Mouse (Mus musculus): ENCODE results near the gene Tmem222.

Gene Tmem222

DNA sequence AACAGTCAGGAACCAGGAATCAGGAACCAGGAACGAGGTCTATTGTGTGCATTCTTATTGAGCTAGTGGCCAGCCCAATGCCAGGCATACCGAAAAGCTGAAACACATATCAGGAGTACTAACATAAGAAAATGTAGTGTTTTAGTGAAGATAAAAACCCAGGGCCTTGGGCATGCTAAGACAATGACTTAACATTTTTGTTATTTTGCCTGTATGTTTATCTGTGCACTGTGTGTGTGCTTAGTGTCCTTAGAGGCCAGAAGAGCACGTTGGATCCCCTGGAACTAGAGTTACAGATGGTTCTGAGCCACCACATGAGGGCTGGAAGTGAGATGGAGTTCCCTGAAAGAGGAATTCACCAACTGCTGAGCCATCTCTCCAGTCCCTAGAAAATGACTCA is 7.7 kb upstream of the Tmem222 start:
- no peak for DNase-seq (ENCODE audit: low spot score)

- DNase-seq (ENCODE audit: low spot score), result no peak
These were observed 5.1 kb upstream of the Tmem222 start for GRCm38 (mm10) chr4:133282656-133283055.

GRCm38 (mm10) chr4:133281951-133282481 is 4.4 kb upstream of the Tmem222 start:
- no peak for DNase-seq (ENCODE audit: low spot score)

- no peak for DNase-seq (ENCODE audit: low spot score)
These were observed 3.9 kb upstream of the Tmem222 start for GRCm38 (mm10) chr4:133281513-133281912.

GRCm38 (mm10) chr4:133278482-133278881 is 890 bp upstream of the Tmem222 start:
- DNase-seq (ENCODE audit: low spot score), result no peak

GRCm38 (mm10) chr4:133278067-133278466 is 475 bp upstream of the Tmem222 start:
- no peak for DNase-seq (ENCODE audit: low spot score)

GRCm38 (mm10) chr4:133270929-133271328 is 6.7 kb downstream of the Tmem222 start:
- no peak for DNase-seq (ENCODE audit: low spot score)

- DNase-seq (ENCODE audit: low spot score), result no peak
These were observed 8.0 kb downstream of the Tmem222 start for GRCm38 (mm10) chr4:133269596-133269995.

- no peak for DNase-seq (ENCODE audit: low spot score)
These were observed 8.7 kb downstream of the Tmem222 start for GRCm38 (mm10) chr4:133268931-133269330.

DNA sequence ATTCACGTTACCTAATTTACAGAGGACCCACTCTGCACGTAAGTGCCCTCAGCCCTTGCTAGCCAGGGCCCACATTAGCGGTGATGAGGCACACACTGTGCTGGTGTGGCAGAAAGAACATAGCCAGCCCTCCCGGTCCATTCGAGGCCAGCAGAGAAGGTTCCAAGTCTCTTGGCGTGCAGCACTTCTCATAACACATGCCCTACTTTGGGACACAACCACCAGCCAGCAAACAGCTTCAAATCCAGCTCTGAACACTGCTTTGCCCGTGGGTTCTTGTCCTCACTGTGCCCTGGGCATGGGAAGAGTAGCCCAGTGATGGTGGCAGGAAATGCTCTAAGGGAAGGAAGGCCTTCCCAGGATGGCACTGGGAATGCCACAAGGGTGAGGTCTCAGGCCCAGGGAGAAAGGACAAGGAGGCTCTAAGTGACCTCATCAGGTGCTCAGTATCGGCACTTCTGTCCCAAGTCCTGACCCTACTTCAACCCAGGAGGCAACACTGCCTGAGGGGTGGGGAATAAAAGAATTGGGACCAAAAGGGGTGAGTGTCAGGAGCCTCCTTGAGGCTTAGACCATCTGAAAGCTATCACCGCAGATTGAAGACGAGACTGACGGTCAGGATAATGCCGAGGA is 11.2 kb downstream of the Tmem222 start:
- no peak for DNase-seq (ENCODE audit: low spot score)

DNA sequence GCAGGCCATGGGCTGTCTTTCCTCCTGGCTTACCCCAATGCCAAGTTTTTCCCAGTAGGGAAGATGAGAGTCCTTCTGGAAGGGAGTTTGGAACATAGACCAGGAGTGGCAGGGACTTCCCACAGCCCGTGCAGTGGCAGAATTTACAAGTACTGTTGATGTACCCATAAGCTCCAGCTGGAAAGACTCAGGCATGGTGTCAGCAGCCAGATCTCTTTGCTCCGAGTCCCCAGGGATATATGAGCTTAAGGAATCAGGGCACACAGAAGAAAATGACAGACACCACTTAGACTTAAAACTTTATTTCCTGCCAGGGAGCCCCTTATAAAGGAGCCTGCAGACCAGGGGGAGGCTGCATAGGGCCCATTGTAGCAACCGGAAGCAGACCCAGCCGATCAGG is 11.8 kb downstream of the Tmem222 start:
- DNase-seq (ENCODE audit: low spot score), result no peak

DNA sequence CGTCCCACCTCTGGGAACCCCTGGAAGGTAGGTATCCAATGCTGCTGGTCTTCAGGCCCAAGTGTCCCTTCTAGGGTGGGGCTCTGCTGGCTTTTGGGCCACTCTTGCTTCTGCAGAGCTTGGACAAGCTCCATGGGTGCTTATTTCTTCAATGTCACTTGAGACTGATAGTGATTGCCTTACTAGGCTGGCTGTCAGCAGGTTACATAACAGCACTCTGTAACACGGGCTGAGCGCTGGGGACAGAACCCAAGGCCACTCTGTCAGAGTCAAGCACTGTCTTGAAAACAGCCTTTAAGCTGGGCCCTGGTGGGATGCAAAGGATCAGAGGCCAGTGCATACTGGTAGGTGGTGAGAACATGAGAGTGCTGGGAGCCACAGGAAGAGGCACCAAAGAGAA is 12.3 kb downstream of the Tmem222 start:
- DNase-seq (ENCODE audit: low spot score), result no peak

- DNase-seq (ENCODE audit: low spot score), result no peak
These were observed 13.0 kb downstream of the Tmem222 start for GRCm38 (mm10) chr4:133264559-133264958.

DNA sequence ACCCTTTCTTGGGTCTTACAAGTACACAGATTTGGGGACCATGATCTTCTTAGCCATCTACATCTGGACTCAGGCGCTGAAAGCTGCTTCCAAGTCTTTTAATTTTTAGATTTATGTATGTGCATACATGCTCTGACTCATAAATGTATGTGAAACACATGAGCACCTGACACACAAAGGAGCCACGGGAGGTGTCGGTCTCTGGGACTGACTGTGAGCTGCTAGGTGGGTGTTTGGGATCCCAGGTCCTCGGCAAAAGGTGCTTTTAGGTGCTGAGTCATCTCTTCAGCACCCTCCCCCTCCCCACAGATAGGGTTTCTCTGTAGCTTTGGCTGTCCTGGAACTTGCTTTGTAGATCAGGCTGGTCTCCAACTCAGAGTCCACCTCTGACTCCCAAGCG is 13.8 kb downstream of the Tmem222 start:
- no peak for DNase-seq (ENCODE audit: low spot score)

GRCm38 (mm10) chr4:133262882-133263281 is 14.7 kb downstream of the Tmem222 start, which contains the start of gene Sytl1:
Gene Sytl1, minus strand, starts transcription at chr4:133263113.
- no peak for DNase-seq (ENCODE audit: low spot score)

DNA sequence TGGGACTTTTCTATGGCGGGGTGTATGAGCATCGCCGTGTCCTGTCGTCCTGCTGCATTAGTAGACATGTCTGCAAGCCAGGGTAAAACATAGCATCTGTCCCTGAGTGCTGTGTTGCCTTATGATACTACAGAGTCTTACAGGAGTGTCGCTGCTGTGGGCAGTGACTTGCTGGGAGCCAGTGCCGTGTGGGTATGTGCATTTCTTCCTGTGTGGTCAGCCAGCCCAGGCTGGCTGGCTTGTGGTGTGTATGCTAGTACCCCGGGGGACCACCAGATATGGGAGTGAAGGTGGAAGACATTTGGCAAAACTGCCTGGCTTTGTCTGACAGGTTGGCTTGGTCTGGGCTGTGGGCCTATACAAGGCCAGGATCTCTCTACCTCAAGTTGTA is 15.2 kb downstream of the Tmem222 start:
- DNase-seq (ENCODE audit: low spot score), result no peak

DNA sequence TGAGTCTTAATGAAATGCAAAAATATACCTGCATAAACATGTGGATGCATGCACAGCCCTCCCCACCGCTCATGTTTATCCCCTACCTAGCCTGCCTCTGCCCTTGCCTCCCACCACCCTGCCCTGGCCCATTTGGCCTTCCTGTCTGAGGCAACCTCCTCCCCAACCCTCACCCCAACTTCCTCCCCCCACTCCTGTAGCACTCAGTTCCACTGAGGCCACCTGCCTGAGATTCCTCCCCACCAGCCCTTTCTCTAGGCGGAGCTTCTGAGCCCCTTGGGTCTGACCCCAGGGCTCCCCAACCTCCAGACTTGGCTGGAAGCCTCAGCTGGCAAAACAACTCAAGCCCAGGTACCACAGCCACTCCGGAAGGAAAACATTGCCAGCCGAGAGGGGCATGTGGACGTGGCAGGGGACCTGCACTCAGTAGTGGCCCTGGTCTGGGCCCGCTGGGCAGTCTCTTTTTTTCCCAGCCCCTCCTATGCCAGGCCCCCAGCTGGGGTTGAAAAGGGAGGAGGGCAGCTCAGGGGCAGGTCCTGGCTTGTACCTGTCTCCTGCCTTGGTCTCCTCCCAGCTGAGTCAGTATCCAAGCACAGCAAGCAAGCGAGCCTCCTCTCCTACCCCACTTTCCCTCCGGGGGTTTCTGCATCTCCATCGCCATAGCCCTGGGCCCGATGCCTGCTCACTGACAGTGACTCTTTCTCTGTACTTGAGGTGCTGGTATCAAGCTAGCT is 15.8 kb downstream of the Tmem222 start:
- DNase-seq (ENCODE audit: low spot score), result no peak

- no peak for DNase-seq (ENCODE audit: low spot score)
These were observed 19.7 kb downstream of the Tmem222 start for GRCm38 (mm10) chr4:133257798-133258408.

GRCm38 (mm10) chr4:133257230-133257629 is 20.4 kb downstream of the Tmem222 start:
- no peak for DNase-seq (ENCODE audit: low spot score)

GRCm38 (mm10) chr4:133256820-133257219 is 20.8 kb downstream of the Tmem222 start:
- DNase-seq (ENCODE audit: low spot score), result no peak

- no peak for DNase-seq (ENCODE audit: low spot score)
These were observed 22.2 kb downstream of the Tmem222 start for GRCm38 (mm10) chr4:133255392-133255791.

DNA sequence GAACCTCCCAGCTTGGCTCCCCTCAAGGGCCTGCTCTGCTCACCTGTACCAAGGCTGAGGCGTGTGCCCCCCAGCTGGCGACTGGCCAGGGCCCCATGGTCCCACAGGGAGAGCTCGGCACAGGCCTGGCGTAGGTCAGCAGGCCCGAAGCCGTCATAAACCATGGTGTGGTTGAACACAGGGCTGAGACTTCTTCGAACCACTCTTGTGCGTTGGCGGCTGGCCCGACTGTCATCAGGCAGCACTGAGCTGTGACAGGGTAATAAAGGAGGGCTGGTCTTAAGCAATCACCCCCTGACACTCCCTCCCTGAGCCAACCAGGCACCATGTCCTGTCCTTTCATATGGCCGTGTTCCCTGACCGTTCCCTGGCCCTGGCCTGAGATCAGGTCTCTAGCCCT is 24.2 kb downstream of the Tmem222 start:
- DNase-seq (ENCODE audit: low spot score), result no peak

DNA sequence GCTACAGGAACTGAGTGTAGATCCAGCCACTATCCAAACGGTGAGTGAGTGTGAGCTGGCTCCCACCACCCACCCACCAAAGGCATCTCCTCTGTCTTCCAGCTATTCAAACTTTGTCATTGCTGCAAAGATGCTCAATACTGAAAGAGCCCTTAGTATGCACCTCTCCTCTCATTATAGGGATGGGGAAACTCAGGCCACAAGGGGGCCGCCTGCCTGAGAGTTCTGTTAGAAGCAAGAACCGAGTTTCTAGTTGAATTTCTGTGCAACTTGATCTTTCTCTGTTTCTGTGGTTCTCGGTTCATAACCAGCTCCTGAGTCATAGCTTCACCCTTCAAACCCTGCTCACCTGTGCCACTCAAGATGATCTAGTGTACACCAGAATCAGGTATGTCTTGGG is 25.5 kb downstream of the Tmem222 start:
- no peak for DNase-seq (ENCODE audit: low spot score)

Measured in lung, postnatal 25 days (tissue).